Mouse (Mus musculus) G1E-ER4 (cell line): ENCODE measurements around the gene Psmb3. TPM values are rescaled to one million over a fixed set of nuclear protein-coding genes. Genes with fewer than 3 reads are reported as not detected.

ENCODE experiments used
- GATA1 ChIP-seq: IDR thresholded peaks from one replicate; pipeline ENCODE4 v1.8.0; 2012; ENCODE audit warnings: low read length, inconsistent platforms
- polyA plus RNA-seq: library from polyadenylated mRNA; stranded (reverse); fragments of >175 nt; gene quantifications from 2 replicates; pipeline ENCODE4 v1.2.3, GENCODE M21; 2012

Gene Psmb3
- polyA plus RNA-seq, 1 experiment: 16.1 TPM

- TF ChIP-seq GATA1: no peak
Observed at GRCm38 (mm10) chr11:97700003-97700745, 3.0 kb upstream of the Psmb3 start, which contains the start of gene Pcgf2. Gene Pcgf2 (minus strand): TSS chr11:97700497.

- TF ChIP-seq GATA1: no peak
Observed at GRCm38 (mm10) chr11:97700746-97701580, 2.2 kb upstream of the Psmb3 start.

- TF ChIP-seq GATA1: no peak
Observed at GRCm38 (mm10) chr11:97701581-97702392, 1.4 kb upstream of the Psmb3 start.

- no peak for TF ChIP-seq GATA1
Observed at GRCm38 (mm10) chr11:97702393-97702745, 830 bp upstream of the Psmb3 start.

- TF ChIP-seq GATA1: no peak
Observed at GRCm38 (mm10) chr11:97711200-97711900, 8.2 kb downstream of the Psmb3 start.

- TF ChIP-seq GATA1: no peak
Observed at GRCm38 (mm10) chr11:97712286-97712685, 9.1 kb downstream of the Psmb3 start.

GRCm38 (mm10) chr11:97713896-97714295 is 10.7 kb downstream of the Psmb3 start:
- no peak for TF ChIP-seq GATA1

- no peak for TF ChIP-seq GATA1
Observed at GRCm38 (mm10) chr11:97714356-97714755, 11.2 kb downstream of the Psmb3 start.

GRCm38 (mm10) chr11:97714784-97715760 is 11.9 kb downstream of the Psmb3 start:
- TF ChIP-seq GATA1: no peak

- no peak for TF ChIP-seq GATA1
Observed at GRCm38 (mm10) chr11:97716021-97716420, 12.8 kb downstream of the Psmb3 start.

GRCm38 (mm10) chr11:97717369-97718280 is 14.4 kb downstream of the Psmb3 start:
- no peak for TF ChIP-seq GATA1

GRCm38 (mm10) chr11:97718281-97718860 is 15.2 kb downstream of the Psmb3 start:
- no peak for TF ChIP-seq GATA1

GRCm38 (mm10) chr11:97719041-97719440 is 15.8 kb downstream of the Psmb3 start:
- TF ChIP-seq GATA1: no peak
